Mouse (Mus musculus) brown adipose tissue, adult 24 weeks (tissue): ENCODE measurements around the gene Rrad. TPM values are rescaled to one million over a fixed set of nuclear protein-coding genes. Genes with fewer than 3 reads are reported as not detected.
A peak's percentile ranks its signal among the peaks of the same experiment; 100 is the strongest.

Experiments
- H3K27ac ChIP-seq: fragments of 200-500 bp; replicated peaks from 2 replicates; pipeline ENCODE4 v1.5.1; 2012; ENCODE audit warnings: low read depth, mild to moderate bottlenecking, low read length
- H3K4me1 ChIP-seq: fragments of 200-500 bp; 2 replicates; pipeline ENCODE4 v1.6.1; 2012; ENCODE audit warnings: low read length, mixed read lengths; ENCODE audit not compliant: control insufficient read depth, insufficient read depth, insufficient read length
- H3K4me3 ChIP-seq: fragments of 200-500 bp; 2 replicates; pipeline ENCODE4 v1.5.1; 2012; ENCODE audit warnings: low read depth, mild to moderate bottlenecking, low read length, moderate library complexity; ENCODE audit not compliant: insufficient read depth
- polyA plus RNA-seq: library from polyadenylated mRNA; stranded (reverse); fragments of >200 nt; gene quantifications from 2 replicates; pipeline ENCODE4 v1.2.4, GENCODE M21; 2012; ENCODE audit not compliant: missing spikeins, insufficient read depth, insufficient read length

The Rrad gene
- polyA plus RNA-seq, 1 experiment = 1.5 TPM

DNA sequence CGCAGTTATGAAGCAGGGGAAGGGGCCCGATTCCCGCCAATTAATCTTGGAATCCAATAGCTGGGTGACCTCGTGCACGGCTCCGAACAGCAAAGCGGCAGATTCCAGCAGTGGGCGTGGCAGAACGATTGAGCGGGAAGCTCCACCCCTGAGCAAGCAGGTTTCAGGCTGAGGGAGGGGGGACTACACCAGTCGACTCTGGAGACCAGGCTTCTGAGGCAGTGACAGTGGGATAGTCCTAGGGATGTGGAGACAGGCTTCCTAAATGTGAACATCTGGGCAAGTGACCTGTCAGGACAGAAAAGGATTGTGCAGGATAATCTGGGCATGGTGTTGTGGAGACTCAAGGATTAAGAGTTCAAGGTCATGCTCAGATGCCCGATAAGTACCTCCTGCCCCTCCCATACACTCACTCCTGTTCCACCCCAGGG is 29.2 kb downstream of the Rrad start:
- H3K27ac ChIP-seq = no peak overlapping the region

DNA sequence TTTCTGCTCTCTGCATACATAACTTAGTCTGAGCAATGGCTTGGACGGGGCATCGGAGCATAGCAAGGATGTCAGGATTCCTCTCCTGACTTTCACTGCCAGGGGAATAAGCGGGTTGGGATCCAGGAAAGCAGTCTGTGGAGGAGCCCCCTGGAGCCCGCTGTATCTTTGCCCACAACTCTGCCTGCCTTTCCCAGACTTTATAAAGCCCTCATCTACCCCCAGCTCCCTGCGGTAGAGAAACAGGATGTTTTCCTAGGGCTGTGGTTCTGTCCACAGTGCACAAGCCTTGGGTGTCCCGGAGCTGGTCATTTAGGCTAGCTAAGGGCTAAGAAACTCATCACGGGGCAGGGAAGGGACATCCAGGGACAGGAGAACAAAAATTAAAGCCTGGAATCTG is 29.7 kb downstream of the Rrad start:
- Histone ChIP-seq H3K27ac (no peak overlapping the region), H3K4me1 (peaks cover 3% of the 10 kb centered on the region; the same call in 1 of the 2 replicates), H3K4me3 (no peak overlapping the region)

More for the DNA sequence above, 29.2 kb downstream of the Rrad start:
- no peak overlapping the region for H3K4me3 ChIP-seq
- H3K4me1 ChIP-seq = peaks cover 3% of the 10 kb centered on the region; the same call in 1 of the 2 replicates

DNA sequence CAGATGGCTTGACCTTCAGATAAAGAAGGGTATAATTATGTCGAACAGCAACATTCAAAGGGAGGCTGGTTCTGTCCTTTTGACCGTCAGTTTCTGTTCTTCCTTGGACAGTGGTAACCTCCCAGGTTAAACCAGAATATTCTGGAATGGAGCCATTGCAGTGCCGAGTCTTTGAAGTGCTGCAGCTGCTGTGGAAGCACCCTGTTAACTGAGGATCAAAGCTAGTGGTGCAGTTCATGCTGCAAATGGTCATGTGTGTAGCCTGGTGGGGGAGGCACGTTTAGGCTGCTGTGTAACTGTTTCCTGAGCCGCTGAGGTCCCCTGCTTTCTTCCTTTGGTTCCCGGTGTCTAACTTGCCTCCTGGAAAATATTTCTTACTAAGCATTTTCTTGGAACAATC is 32.6 kb downstream of the Rrad start:
- Histone ChIP-seq H3K27ac (no peak overlapping the region), H3K4me3 (no peak overlapping the region), H3K4me1 (peaks cover 3% of the 10 kb centered on the region; the same call in 1 of the 2 replicates)

DNA sequence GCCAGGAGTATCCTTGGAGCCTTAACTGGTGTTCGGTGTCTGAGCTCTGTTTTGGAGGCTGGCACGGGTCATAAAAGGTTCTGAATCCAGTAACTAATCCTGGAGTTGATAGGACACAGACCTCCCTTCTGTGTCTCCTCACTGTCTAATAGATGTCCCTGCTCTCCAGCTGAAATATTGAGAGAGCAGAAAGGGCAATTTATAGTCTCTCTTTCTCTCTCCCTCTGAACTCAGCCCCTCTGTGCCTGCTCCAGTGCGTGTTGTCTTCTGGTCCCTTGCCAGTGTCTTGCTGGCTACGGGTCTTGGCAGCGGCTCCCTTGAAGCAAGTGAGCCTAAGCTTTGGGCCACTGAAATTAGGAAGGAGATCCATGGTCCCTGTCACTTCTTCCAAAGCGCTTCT is 33.5 kb downstream of the Rrad start:
- Histone ChIP-seq H3K4me3 (no peak overlapping the region), H3K4me1 (peaks cover 3% of the 10 kb centered on the region; the same call in 1 of the 2 replicates), H3K27ac (no peak overlapping the region)

DNA sequence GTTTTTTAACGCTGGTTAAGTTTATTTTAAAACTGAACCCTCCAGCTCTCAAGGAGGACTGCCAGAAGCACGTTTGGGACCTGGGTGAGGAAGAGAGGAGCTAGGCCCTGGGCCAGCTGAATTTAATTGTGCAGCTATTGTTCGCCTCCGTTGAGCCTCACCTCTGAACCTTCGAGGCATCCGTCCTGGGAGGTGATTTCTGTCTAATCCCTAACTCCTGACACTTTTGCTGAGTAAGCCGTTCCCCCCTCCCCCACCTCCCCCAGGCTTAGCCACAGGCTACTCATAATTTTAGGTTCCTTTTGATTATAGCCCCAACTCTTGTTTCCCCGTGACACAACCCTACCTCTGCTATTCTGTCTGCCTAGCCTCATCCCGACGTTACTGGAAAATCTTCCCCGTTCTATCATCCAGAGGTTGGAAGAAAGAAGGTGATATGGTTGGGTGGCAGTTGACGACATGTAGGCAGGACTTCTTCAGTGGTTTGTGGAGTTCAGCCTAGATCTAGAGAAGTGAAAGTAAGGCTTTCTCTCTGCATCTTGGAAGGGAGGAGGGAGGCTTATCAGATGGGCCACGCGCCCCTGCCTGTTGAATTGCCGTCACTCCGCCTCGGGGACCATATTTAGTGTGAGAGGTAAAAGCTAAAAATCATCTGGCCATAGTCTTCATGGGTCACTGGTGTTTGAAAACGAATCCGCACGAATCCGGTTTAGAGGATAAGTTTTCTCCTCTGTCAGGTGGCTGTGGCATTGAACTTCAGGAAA is 35.2 kb downstream of the Rrad start:
- Histone ChIP-seq H3K4me1 (no peaks in the 10 kb centered on the region), H3K27ac (no peak overlapping the region), H3K4me3 (no peak overlapping the region)

DNA sequence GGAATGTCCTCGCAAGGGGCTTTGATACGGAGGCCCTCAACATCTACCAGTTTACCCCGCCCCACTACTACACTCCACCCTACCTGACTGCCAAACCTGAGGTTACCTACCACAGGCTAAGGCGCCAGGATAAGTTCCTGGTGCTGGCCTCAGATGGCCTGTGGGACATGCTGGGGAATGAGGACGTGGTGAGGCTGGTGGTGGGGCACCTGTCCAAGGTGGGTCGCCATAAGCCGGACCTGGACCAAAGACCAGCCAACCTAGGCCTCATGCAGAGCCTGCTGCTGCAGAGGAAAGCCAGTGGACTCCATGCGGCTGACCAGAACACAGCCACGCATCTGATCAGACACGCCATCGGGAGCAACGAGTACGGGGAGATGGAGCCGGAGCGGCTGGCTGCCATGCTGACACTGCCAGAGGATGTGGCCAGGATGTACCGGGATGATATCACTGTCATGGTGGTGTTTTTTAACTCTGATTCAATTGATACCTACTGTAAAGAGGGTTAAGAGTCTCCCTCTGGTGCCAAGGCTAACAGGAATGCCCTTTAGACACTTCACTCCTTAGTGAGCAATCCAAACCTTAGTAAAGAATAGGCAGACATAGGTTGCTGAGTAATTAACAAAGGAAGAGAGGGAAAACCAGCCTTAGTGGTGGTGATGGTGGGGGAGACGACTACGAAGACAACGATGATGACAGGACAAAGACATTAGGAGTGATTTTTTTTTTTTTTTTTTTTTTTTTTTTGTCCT is 36.3 kb downstream of the Rrad start:
- Histone ChIP-seq H3K4me3 (no peak overlapping the region), H3K4me1 (no peaks in the 10 kb centered on the region), H3K27ac (no peak overlapping the region)

DNA sequence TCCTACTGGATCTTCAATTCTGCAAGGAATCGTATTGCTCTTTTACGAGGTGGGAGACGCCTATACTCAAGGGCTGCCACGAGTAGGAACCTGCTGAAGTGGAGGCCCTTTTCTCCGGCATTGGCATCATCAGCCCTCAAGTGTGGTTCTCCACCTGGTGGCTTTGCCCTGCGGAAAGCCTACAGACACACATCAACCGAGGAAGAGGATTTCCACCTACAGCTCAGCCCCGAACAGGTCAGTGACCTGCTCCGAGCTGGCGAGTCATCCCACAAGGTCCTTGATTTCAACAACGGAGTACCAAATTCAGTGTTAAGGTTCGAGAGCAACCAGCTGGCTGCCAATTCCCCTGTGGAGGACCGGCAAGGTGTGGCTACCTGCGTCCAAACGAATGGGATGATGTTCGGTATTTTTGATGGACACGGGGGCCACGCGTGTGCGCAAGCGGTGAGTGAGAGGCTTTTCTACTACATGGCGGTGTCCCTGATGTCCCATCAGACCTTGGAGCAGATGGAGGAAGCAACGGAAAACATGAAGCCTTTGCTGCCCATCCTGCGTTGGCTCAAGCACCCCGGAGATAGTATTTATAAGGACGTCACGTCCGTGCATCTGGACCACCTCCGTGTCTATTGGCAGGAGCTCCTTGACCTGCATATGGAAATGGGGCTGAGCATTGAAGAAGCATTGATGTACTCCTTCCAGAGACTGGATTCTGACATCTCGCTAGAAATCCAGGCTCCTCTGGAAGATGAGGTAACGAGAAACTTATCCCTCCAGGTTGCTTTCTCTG is 37.4 kb downstream of the Rrad start:
- H3K27ac ChIP-seq = no peak overlapping the region

DNA sequence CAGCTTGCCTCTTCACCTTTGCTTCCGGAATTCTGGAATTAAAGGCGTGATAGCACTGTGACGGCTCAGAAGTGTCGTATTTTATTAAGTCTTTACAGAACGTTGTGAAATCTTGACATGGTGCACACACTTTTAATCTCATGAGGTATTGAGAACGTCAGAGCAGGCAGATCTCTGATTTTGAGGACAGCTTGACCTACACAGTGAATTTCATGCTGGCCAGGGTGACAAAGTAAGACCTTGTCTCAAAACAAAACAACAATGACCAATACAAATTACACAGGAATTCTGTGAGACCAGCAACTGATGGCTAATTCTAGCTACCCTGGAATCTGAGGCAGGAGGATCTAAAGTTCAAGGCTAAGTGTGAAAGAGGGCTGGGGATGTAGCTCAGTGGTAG is 38.6 kb downstream of the Rrad start:
- Histone ChIP-seq H3K27ac (peak overlapping the region; percentile 48), H3K4me3 (peak overlapping the region; percentile 66), H3K4me1 (no peaks in the 10 kb centered on the region)

More for the DNA sequence above, 37.4 kb downstream of the Rrad start:
- Histone ChIP-seq H3K4me1 (no peaks in the 10 kb centered on the region), H3K4me3 (no peak overlapping the region)

DNA sequence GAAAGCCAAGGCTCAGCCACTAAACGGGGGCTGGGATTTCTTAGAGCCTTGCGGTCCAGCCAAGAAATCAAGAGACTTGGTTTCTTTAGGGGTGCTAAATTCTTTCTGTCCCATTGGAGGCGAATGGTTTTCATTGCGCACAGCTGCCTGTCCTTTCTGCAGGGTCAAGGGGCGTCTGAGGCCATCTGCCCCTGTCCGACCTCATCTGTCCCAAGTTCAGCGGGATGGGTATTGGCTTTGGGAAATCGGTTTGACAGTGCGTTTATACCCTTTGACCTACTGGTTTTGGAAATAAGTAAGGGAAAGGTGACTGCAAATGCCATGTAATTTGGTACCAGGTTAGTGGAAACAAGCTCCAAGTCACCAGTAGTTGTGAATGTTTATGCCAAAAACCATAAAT is 39.3 kb downstream of the Rrad start:
- H3K4me3 ChIP-seq = peak overlapping the region; percentile 66
- peak overlapping the region; percentile 72 for H3K27ac ChIP-seq

DNA sequence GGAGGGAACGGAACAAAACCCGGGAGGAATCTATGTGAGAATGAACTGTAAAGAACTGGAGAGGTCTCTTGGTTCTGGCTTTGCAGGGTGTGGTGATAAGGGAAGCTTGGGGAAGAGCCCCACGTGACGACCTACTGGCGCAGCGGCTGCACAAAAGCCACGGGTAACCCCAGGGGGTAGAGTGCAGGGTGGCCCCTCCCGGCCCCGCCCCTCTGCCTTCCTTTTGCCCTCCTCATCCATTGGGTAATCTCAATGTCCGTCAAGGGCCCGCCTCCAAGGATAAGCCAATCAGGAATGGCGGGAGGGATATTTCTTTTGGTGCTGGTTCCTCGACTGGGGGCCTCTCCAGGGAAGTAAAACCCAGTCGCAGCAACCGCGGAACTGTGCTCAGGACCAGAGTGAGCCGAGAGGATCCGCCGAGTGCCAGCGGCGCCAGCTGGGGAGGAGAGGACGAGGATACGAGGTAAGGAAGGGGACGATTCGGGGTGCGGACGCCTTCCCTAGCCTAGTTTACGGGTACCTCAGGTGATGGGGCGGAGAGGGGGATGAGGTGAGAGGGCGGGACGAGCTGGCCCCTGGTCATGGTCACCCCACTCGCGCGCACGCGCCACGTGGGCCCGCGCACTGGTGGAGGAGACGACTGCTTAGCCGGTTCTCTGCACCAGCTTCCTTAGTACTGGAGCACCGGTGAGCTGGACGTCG is 39.8 kb downstream of the Rrad start, which contains the start of gene Pdp2:
TSS of gene Pdp2 (plus strand) at position 319 of the 702 bp plus-strand sequence.
- H3K27ac ChIP-seq = peak within 1 kb of the TSS; percentile 72
- no peaks in the 10 kb centered on the region for H3K4me1 ChIP-seq
- peak within 1 kb of the TSS; percentile 66 for H3K4me3 ChIP-seq

More for the DNA sequence above, 39.3 kb downstream of the Rrad start:
- no peaks in the 10 kb centered on the region for H3K4me1 ChIP-seq

DNA sequence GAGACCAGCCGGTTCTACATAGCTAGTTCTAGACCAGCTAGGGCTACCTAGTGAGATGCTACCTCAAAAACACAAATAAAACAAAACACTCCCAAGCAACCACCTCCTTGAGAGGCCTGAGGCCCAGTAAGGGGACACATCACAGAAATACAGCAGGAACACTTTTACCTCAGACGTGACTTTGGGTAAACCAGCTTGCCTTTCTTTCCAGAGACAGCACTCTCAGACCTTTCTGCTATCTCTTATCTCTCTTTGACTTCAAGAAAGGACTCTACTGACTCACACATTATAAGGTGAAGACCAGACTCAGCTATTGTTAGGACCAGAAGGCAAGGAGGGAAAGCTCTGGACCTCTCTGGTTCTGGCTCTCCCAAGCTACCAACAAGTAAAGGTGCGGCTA is 40.8 kb downstream of the Rrad start:
- Histone ChIP-seq H3K4me3 (no peak overlapping the region), H3K4me1 (no peaks in the 10 kb centered on the region), H3K27ac (no peak overlapping the region)

DNA sequence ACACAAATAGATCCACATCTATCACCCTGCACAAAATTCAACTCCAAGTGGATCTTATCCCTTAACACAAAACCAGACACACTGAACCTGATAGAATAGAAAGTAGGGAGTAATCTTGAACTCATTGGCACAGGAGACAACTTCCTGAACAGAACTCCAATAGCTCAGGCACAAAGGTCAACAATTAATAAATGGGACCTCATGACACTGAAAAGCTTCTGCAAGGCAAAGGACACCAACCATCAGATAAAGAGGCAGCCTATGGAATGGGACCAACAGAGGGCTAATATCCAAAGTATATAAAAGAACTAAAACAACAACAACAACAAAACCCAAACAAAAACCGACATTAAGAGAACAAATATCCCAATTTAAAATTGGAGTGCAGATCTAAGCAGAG is 46.6 kb downstream of the Rrad start:
- Histone ChIP-seq H3K4me3 (no peak overlapping the region), H3K27ac (no peak overlapping the region), H3K4me1 (no peaks in the 10 kb centered on the region)
